11 mouse cellular contexts compared by ENCODE assay signal in genomic region chr8:120616663-120617626, GRCm38 (mm10). TPM values are rescaled to one million over a fixed set of nuclear protein-coding genes. Genes with fewer than 3 reads are reported as not detected.
DNase-seq lines count a peak whose midpoint lies in the region; ATAC-seq and TF ChIP-seq lines count a peak whose summit lies in the region.
"Had no signal": no experiment of that assay in that cellular context is flagged by ENCODE, and none has a peak within 500 bp of the region (broad histone marks: within the 10 kb centered on the region; RNA-seq: fewer than 3 reads in every experiment).

No protein-coding gene starts in this region.

- H3K4me3 ChIP-seq in forebrain, embryonic 16.5 days (replicated peaks; ENCODE audit: low read length), result no peak overlapping the region
- H3K4me3 ChIP-seq in midbrain, embryonic 13.5 days (replicated peaks), result no peak overlapping the region
- H3K4me3 ChIP-seq: lung, embryonic 15.5 days had no signal

- H3K9me3 ChIP-seq in forebrain, embryonic 16.5 days (ENCODE audit: control insufficient read depth, low read length), result no peaks in the 10 kb centered on the region
- no peaks in the 10 kb centered on the region for H3K9me3 ChIP-seq in midbrain, embryonic 13.5 days
- H3K9me3 ChIP-seq: lung, embryonic 15.5 days had no signal

- H3K4me1 ChIP-seq in forebrain, embryonic 16.5 days (replicated peaks; ENCODE audit: control insufficient read depth, insufficient read depth, low read length), result peaks cover 23% of the 10 kb centered on the region
- peaks cover 52% of the 10 kb centered on the region for H3K4me1 ChIP-seq in midbrain, embryonic 13.5 days (replicated peaks)

- no peak overlapping the region for H3K4me2 ChIP-seq in forebrain, embryonic 16.5 days (ENCODE audit: low read length)
- H3K4me2 ChIP-seq in midbrain, embryonic 13.5 days (replicated peaks), result 0 out of 2 replicates have a peak overlapping the region, but pooled peaks have one; percentile 1
- H3K4me2 ChIP-seq: lung, embryonic 15.5 days had no signal

- no peaks in the 10 kb centered on the region for H3K27me3 ChIP-seq in Patski
- no peaks in the 10 kb centered on the region for H3K27me3 ChIP-seq in forebrain, embryonic 16.5 days (replicated peaks; ENCODE audit: control insufficient read depth, insufficient read depth, low read length)
- H3K27me3 ChIP-seq in midbrain, embryonic 13.5 days, result no peaks in the 10 kb centered on the region; the same call in 1 of the 2 replicates
- H3K27me3 ChIP-seq: lung, embryonic 15.5 days had no signal

- H3K36me3 ChIP-seq in forebrain, embryonic 16.5 days (ENCODE audit: control insufficient read depth, insufficient read depth), result no peaks in the 10 kb centered on the region
- no peaks in the 10 kb centered on the region for H3K36me3 ChIP-seq in midbrain, embryonic 13.5 days
- H3K36me3 ChIP-seq: lung, embryonic 15.5 days had no signal

- POLR2A ChIA-PET in Patski (lab: Charles Lee), result interaction anchor here (0.6 to 1.1 kb wide), 3 partner anchors 27 to 50 kb away, joined by 3 to 4 read pairs (median 3); no protein-coding TSS in a partner anchor

- WGBS in forebrain, embryonic 16.5 days, result 20% methylated on average over 7 of the region's 8 CpGs
- WGBS in midbrain, embryonic 13.5 days, result 10% methylated on average over 7 of the region's 8 CpGs

- CTCF ChIA-PET in Patski (lab: Charles Lee), result interaction anchor here (0.9 to 2.4 kb wide), 10 partner anchors 9 to 82 kb away, joined by 3 to 7 read pairs (median 4); no protein-coding TSS in a partner anchor

- in situ Hi-C loops in Patski (cut with MboI; ENCODE audit: low pct_unique_long_range_greater_than_20kb), result loop anchor here (10.0 kb wide), 1 partner anchor 432 kb away; no protein-coding TSS in a partner anchor

- ATAC-seq in Patski, result peak; percentile 46
- peak; percentile 58 for ATAC-seq in forebrain, embryonic 16.5 days
- ATAC-seq in midbrain, embryonic 13.5 days, result peak; percentile 87

- H3K27ac ChIP-seq in forebrain, embryonic 16.5 days (ENCODE audit: low read length), result peak overlapping the region; percentile 23; the same call in 1 of the 2 replicates
- peak overlapping the region; percentile 79 for H3K27ac ChIP-seq in midbrain, embryonic 13.5 days
- H3K27ac ChIP-seq: lung, embryonic 15.5 days had no signal

- peak overlapping the region; percentile 39; the same call in 1 of the 2 replicates for H3K9ac ChIP-seq in forebrain, embryonic 16.5 days (replicated peaks; ENCODE audit: low read depth, low read length)
- H3K9ac ChIP-seq in midbrain, embryonic 13.5 days (replicated peaks), result no peak overlapping the region; the same call in 1 of the 2 replicates
- H3K9ac ChIP-seq: lung, embryonic 15.5 days had no signal

- TF ChIP-seq CTCF in Patski (IDR thresholded peaks at IDR 0.05), result no peak

- DNase-seq in embryo, embryonic 10 days (ENCODE audit: low spot score), result peak; percentile 50
- DNase-seq in embryo, embryonic 9.5 days (ENCODE audit: extremely low spot score), result no peak
- no peak for DNase-seq in Patski (ENCODE audit: low read depth, low spot score)
- no peak for DNase-seq in ovary, postnatal 10 days (ENCODE audit: low spot score)
- DNase-seq in frontal cortex, postnatal 36 days (ENCODE audit: low spot score in 2 of 2), result no peak
- DNase-seq in urinary bladder, adult 2 months (ENCODE audit: low spot score), result no peak
- DNase-seq: kidney, adult 8-10 months; spleen, adult 18-20 months had no signal

RNA-seq across cellular contexts. Expression of gene Gins2, which starts 27.8 kb away (rescaled TPM):
- polyA plus RNA-seq in Patski (2021), result 28.6 TPM
- polyA plus RNA-seq in forebrain, embryonic 16.5 days (2015; fragmentation: Nextera tagmentation; extraction: Ambion mirVana), result 23.1 and 24.3 TPM in 2 replicates
- polyA plus RNA-seq in midbrain, embryonic 13.5 days (2015; fragmentation: Nextera tagmentation; extraction: Ambion mirVana), result 36.7 and 37.9 TPM in 2 replicates
- polyA plus RNA-seq in urinary bladder, adult 2 months (2012; rRNA removed), result 4.0 and 6.4 TPM in 2 replicates

RNA-seq across cellular contexts. Expression of gene 1190005I06Rik, which starts 30.5 kb away (rescaled TPM):
- 3.7 TPM for polyA plus RNA-seq in Patski (2021)
- polyA plus RNA-seq in forebrain, embryonic 16.5 days (2015; fragmentation: Nextera tagmentation; extraction: Ambion mirVana), result 8.4 and 11.0 TPM in 2 replicates
- 6.0 and 8.3 TPM in 2 replicates for polyA plus RNA-seq in midbrain, embryonic 13.5 days (2015; fragmentation: Nextera tagmentation; extraction: Ambion mirVana)
- polyA plus RNA-seq in urinary bladder, adult 2 months (2012; rRNA removed), result 8.9 and 10.3 TPM in 2 replicates

RNA-seq across cellular contexts. Expression of gene Gm27021, which starts 50.9 kb away (rescaled TPM):
- polyA plus RNA-seq in Patski (2021), result 1.4 TPM
- polyA plus RNA-seq in forebrain, embryonic 16.5 days (2015; fragmentation: Nextera tagmentation; extraction: Ambion mirVana), result 5.5 and 9.6 TPM in 2 replicates
- 5.2 and 5.3 TPM in 2 replicates for polyA plus RNA-seq in midbrain, embryonic 13.5 days (2015; fragmentation: Nextera tagmentation; extraction: Ambion mirVana)
- 0.12 and 0.23 TPM in 2 replicates for polyA plus RNA-seq in urinary bladder, adult 2 months (2012; rRNA removed)

RNA-seq across cellular contexts. Expression of gene Cox4i1, which starts 51.1 kb away (rescaled TPM):
- 1,640 TPM for polyA plus RNA-seq in Patski (2021)
- 935 and 953 TPM in 2 replicates for polyA plus RNA-seq in forebrain, embryonic 16.5 days (2015; fragmentation: Nextera tagmentation; extraction: Ambion mirVana)
- polyA plus RNA-seq in midbrain, embryonic 13.5 days (2015; fragmentation: Nextera tagmentation; extraction: Ambion mirVana), result 1,057 and 1,066 TPM in 2 replicates
- polyA plus RNA-seq in urinary bladder, adult 2 months (2012; rRNA removed), result 1,248 and 1,469 TPM in 2 replicates

RNA-seq across cellular contexts. Expression of gene Emc8, which starts 51.4 kb away (rescaled TPM):
- polyA plus RNA-seq in Patski (2021), result 106 TPM
- 145 and 148 TPM in 2 replicates for polyA plus RNA-seq in forebrain, embryonic 16.5 days (2015; fragmentation: Nextera tagmentation; extraction: Ambion mirVana)
- polyA plus RNA-seq in midbrain, embryonic 13.5 days (2015; fragmentation: Nextera tagmentation; extraction: Ambion mirVana), result 161 and 180 TPM in 2 replicates
- 49.6 and 57.6 TPM in 2 replicates for polyA plus RNA-seq in urinary bladder, adult 2 months (2012; rRNA removed)
